Mouse (Mus musculus) layer of hippocampus, adult 2 months (tissue): ENCODE measurements around the gene Hist1h2an. TPM values are rescaled to one million over a fixed set of nuclear protein-coding genes. Genes with fewer than 3 reads are reported as not detected.
A peak's percentile ranks its signal among the peaks of the same experiment; 100 is the strongest.
"Not testable (repeated sequence)": the region's sequence is repeated elsewhere in the genome, so short reads cannot be mapped to it uniquely, and the experiment has no call there.

Experiments used
- DNase-seq, 2 experiments: peaks; one replicate each; pipeline ENCODE4 v3.0.0; 2022; ENCODE audit warnings: low spot score in 2 of 2
- H3K27ac ChIP-seq: fragments of 200-600 bp; 2 replicates; pipeline ENCODE4 v1.8.1; 2022
- H3K4me3 ChIP-seq: fragments of 200-600 bp; 2 replicates; pipeline ENCODE4 v1.8.1; 2022; ENCODE audit warnings: mild to moderate bottlenecking
- CTCF ChIP-seq: fragments of 200-600 bp; conservative IDR thresholded peaks from 2 replicates; pipeline ENCODE4 v1.8.1; 2022; ENCODE audit warnings: antibody characterized with exemption, mild to moderate bottlenecking, moderate library complexity
- total RNA-seq, 2 experiments: library from RNA; stranded (reverse); gene quantifications; 2 replicates each; pipeline ENCODE4 v1.2.3; 2021

Gene Hist1h2an
- total RNA-seq, 2 experiments from 2014 or later: 2.8 TPM; not detected in 1

DNA sequence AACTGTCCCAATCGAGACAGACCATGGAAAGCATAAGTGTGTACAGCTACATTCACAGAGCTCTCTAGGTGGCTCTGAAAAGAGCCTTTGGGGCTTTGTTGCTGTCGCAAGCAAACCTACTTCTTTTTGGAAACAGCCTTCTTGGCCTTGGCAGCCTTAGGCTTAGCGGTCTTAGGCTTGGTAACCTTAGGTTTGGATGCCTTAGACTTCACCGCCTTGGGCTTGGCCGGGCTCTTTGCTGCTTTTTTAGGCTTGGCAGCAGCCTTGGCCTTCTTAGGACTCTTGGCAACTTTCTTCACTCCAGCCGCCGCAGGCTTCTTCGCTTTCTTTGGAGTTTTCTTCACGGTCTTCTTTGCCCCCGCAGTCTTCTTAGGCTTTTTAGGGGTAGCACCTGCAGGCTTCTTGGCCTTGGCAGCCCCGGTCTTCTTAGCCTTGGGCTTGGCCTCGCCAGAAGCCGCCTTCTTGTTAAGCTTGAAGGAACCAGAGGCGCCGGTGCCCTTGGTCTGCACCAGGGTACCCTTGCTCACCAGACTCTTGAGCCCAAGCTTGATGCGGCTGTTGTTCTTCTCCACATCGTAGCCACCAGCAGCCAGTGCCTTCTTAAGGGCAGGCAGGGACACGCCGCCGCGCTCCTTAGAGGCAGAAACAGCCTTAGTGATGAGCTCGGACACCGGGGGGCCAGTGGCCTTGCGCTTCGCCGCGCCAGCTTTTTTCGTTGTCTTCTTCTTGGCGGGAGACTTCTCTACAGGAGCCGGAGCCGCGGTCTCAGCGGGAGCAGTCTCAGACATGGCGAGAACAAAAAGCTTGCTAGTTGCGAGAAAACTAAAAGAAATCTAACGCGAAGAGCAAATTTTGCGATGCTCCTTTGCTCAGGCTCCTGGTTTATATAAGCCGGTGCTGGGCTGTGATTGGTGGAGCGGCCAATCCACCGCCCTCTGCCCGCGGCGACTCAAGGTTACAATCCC is 7.0 kb downstream of the Hist1h2an start, which contains the start of gene Hist1h1b:
Gene Hist1h1b (minus strand): TSS at position 859 of the 965 bp plus-strand sequence.
- Histone ChIP-seq H3K27ac (peak within 1 kb of the TSS; percentile 80), H3K4me3 (peak within 1 kb of the TSS; percentile 64)
- no peak for TF ChIP-seq CTCF
- DNase-seq: peak; percentile 23 to 49

DNA sequence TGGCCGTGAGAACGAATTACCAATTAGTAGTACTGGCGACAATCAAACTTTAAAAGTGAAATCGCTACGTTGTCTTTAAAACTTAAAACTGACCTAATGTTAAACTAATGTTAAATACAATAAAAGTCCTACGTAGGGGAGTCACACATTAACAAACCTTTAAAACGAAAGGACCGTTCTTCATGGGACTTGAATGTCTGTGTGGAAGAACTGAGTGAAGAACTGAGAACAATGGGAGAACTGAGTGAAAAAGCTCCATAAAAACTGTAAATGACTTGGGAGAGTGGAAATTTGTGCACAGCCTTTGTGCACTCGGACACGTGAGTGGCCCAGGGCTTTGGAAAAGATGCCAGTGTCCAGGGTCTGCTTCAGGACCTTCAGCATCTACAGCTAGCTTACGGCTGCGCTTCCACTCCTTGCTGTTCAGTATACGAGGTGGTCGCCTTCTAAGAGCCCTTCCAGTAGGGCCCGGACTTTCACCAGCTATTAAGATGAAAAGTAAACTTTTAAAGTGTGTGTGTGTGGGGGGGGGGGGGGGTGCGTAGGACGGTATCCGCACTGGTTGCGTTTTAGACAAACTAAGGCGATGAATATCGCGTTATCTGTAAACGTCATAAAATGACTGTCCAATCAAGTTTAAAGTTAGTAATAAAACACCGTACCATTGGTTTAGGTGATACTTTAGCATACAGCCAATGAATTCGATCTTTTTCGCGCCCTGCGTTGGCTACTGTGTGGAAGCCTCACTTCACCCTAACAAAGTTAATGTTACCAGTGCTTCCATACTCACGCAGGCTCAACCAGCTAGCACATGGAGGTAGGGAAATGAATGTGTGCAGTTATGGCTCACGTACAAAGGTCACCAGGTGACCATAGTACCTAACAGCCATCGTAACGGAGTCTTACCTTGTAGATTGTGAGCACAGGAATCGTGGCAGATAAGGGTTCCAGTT is 7.9 kb downstream of the Hist1h2an start:
- DNase-seq: peak; percentile 57 to 77
- Histone ChIP-seq H3K4me3 (peak overlapping the region; percentile 64), H3K27ac (peak overlapping the region; percentile 43; the same call in 1 of the 2 replicates)
- TF ChIP-seq CTCF: no peak

DNA sequence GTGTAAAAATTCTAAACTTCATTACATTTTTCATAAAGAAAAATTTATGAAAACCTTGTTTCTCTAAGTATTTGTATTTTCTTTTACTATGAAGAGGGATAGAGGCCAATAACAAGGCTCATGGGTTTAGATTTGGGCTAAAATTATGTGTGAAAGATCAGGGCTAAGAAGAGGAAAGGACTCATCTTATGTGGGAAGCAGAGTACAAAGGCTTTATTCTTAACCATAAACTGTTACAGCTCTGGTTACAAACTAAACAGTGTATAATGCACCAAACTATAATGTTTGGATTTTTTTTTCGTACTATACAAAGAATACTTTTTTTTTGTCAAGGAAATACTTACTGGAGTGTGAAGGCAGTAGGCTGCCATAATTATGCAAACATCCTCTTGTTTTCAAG is 31.3 kb downstream of the Hist1h2an start:
- no peak for DNase-seq
- Histone ChIP-seq H3K27ac (no peak overlapping the region), H3K4me3 (no peak overlapping the region)
- no peak for TF ChIP-seq CTCF

DNA sequence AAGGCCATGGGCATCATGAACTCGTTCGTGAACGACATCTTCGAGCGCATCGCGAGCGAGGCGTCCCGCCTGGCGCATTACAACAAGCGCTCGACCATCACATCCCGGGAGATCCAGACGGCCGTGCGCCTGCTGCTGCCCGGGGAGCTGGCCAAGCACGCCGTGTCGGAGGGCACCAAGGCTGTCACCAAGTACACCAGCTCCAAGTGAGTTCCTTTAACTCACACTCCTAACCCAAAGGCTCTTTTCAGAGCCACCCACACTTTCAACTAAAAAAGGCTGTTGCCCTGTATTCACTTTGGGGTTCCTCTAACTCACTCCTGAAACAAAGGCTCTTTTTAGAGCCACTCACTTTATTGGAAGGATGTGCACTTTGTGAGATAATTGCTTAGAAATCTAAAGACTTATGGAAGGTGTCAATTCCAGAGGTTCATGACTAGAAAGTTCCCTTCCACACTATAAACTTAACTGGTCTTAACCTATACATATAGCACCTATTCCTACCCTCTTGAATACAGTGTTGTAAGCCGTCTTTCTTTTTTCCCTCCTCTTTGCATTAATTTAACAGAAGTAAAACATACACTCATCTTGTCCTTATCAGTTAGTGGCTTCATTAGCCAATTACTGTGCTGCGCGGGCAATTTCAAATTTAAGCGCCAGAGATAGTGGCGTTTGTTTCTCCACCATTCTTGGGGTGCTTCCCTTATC is 32.6 kb downstream of the Hist1h2an start:
- DNase-seq: peak; percentile 21 to 29

DNA sequence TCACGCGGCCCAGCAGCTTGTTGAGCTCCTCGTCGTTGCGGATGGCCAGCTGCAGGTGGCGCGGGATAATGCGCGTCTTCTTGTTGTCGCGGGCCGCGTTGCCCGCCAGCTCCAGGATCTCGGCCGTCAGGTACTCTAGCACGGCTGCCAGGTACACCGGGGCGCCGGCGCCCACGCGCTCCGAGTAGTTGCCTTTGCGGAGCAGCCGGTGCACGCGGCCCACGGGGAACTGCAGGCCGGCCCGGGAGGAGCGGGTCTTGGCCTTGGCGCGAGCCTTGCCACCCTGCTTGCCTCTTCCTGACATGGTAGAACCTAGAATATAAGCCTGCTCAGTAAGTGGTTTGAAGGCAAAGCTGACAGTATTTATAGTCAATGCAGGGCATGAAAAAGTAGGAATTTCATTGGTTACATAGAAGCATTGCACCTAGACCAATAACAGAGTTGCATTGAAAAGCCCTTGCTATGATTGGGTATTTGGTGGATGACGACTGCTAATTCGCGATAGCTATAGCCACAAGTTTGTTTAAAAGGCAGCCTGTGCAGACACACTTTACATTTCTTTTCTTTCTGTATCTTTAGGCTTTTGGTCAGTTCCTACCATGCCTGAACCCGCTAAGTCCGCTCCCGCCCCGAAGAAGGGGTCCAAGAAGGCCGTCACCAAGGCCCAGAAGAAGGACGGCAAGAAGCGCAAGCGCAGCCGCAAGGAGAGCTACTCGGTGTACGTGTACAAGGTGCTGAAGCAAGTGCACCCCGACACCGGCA is 33.3 kb downstream of the Hist1h2an start, which contains the start of the genes Hist1h2ak and Hist1h2bn:
Gene Hist1h2ak (minus strand): TSS at position 304 of the 762 bp plus-strand sequence.
Gene Hist1h2bn (plus strand): TSS at position 600 of the 762 bp plus-strand sequence.
- peak; percentile 70 to 91 for DNase-seq
- peak within 1 kb of the TSS; percentile 85 for H3K27ac ChIP-seq
- H3K4me3 ChIP-seq: peak within 1 kb of the TSS; percentile 51
- TF ChIP-seq CTCF: 0 out of 2 replicates have a peak, but pooled peaks have one; percentile 33

More for the DNA sequence above, 32.6 kb downstream of the Hist1h2an start:
- H3K4me3 ChIP-seq: peak overlapping the region; percentile 51
- H3K27ac ChIP-seq: not testable (repeated sequence)

DNA sequence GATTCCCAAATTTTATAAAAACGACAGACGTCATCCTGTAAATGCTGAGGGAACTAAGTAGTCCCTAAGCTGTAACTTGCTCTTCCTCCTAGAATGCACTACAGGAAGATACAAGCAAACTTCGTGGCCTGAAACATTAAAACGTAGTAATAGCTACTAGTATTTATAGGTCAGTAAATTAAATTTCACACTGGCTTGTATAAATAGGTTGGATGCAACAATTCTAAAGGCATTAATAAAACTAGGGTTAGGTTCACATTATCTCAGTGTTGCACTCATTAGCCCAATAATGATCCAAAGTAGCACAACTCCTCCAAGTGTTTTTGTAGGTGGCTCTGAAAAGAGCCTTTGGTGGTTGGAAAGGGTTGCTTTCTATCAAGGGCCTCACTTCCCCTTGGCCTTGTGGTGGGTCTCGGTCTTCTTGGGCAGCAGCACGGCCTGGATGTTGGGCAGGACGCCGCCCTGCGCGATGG is 33.9 kb downstream of the Hist1h2an start:
- TF ChIP-seq CTCF: no peak
- Histone ChIP-seq H3K4me3 (peak overlapping the region; percentile 51), H3K27ac (peak overlapping the region; percentile 85)
- DNase-seq: no peak

DNA sequence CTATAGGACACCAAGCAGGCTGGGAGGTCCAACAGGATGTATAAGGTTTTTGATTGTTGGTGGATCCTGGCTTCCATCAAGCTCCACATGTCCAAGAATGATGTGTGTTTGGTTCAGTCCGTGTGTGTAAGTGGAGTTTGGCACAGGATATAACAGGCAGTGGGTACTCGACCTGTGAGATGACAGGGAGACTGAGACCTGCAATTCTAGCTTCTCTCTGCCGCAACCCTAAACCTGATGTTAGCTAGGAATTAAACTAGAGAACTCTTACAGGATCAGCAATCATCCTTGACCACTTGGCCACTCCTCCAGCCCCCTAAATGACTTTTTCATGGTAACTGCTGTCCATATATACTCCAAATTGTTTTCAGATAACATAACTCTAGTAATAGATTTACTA is 34.7 kb downstream of the Hist1h2an start:
- DNase-seq: no peak
- Histone ChIP-seq H3K27ac (no peak overlapping the region), H3K4me3 (no peak overlapping the region)
- TF ChIP-seq CTCF: no peak

DNA sequence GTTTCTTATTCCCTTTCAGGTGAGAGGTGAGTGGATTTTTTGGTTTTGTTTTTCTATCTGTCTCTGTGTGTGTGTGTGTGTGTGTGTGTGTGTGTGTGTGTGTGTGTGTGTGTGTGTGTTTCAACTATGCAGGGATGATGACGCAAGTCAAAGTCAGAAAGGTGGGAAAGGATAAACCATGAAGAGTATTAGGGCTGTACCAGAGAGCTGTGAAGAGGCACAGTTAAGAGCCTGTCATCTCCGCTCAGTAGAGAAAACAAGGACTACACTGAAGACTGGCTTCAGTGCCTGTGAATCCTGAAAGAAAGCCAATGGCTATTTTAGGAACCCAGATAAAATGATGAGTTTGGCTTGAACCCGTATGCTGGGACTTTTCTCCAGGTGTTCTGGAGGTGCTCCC is 35.2 kb downstream of the Hist1h2an start:
- TF ChIP-seq CTCF: no peak
- H3K4me3 ChIP-seq: no peak overlapping the region
- no peak overlapping the region for H3K27ac ChIP-seq
- DNase-seq: no peak

- Histone ChIP-seq H3K27ac (no peak overlapping the region), H3K4me3 (no peak overlapping the region)
- no peak for DNase-seq
- TF ChIP-seq CTCF: no peak
These were observed 35.6 kb downstream of the Hist1h2an start for GRCm38 (mm10) chr13:21751417-21751816.

GRCm38 (mm10) chr13:21750159-21751017 is 36.6 kb downstream of the Hist1h2an start, which contains the start of gene Hist1h4k:
Hist1h4k (minus strand) TSS chr13:21750505.
- H3K27ac ChIP-seq: peak within 1 kb of the TSS; percentile 57

More at GRCm38 (mm10) chr13:21750159-21751017, 36.6 kb downstream of the Hist1h2an start, which contains the start of gene Hist1h4k:
- peak within 1 kb of the TSS; percentile 68 for H3K4me3 ChIP-seq
- peak; percentile 91 to 94 for DNase-seq
